Mouse (Mus musculus) gastrocnemius, postnatal 4 days (tissue): ENCODE data around the gene Dpm3. TPM values are rescaled to one million over a fixed set of nuclear protein-coding genes. Genes with fewer than 3 reads are reported as not detected.

Source experiments
- DNase-seq, 2 experiments: peaks; one replicate each; pipeline ENCODE4 v3.0.0; 2021 to 2022; ENCODE audit warnings: low spot score in 2 of 2, mixed read lengths in 2 of 2
- total RNA-seq, 2 experiments: library from RNA; stranded (reverse); gene quantifications; 2 replicates each; pipeline ENCODE4 v1.2.3; 2021

Dpm3 gene
- total RNA-seq, 2 experiments from 2014 or later: 61.2 to 62.8 TPM

DNA sequence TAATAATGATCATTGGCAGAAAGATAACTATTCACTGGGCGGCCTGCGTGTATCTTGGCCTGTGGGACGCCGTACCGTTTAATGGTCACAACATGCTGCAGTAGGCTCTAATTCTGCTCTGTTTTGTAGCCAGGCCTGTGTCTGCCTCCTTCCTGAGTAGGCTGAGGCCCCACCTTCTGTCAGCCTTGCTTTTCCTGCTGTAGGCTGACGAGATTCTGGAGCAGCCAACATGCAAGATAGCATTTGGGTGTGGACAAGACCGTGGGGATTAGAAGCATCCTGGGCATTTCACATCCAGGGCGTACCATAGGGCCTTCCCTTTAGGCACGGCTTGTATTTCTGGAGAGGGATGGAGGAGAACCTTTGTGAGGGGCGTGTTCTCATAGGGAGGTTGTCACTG is 3.3 kb downstream of the Dpm3 start:
- DNase-seq: no peak

- peak in 1 of 2 experiments; percentile 75 for DNase-seq
Observed at GRCm38 (mm10) chr3:89266439-89266893, 7.3 kb downstream of the Dpm3 start.

DNA sequence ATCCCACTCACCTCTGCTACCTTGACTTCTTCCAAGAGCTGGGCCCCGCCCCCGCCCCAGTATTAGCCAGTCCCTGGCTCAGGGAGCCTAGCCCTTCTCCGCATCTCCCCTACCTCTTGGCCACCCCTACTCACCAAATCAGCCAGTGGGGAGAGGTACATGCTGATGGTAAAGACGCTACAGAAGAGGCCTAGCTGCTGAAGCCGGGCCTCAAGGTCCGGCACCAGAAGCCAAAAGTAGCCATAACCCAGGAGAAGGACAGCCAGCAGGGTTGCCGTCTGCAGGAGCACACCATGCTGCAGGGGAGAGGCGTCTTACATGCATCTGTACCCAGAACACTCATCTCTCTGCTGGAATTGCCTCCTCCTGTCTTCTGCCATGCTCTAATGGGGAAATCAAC is 9.8 kb downstream of the Dpm3 start:
- DNase-seq: no peak

- DNase-seq: peak; percentile 85 to 91
Observed at GRCm38 (mm10) chr3:89270051-89270755, 11.0 kb downstream of the Dpm3 start, which contains the start of gene Slc50a1. Slc50a1 (minus strand) TSS chr3:89270570.

DNA sequence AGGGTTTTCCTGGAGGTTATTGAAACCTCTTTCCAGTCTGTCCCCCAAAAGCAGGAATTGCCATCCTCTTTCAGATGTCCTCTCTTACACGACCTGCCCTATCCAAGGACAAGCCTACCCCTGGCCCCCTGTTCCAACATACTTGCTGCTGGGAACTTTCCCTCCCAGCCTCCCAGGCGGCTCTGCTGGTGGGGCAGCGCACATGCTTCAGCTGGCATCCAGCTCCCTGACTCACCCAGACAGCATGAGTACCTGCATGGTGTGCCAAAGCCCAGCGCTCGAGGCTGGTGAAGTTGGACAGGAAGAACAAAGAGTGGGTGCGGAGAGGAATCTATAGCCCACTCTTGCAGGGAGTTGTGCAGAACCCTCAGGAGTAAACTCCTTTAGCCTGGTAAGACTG is 11.7 kb downstream of the Dpm3 start:
- peak in 1 of 2 experiments; percentile 37 for DNase-seq

- DNase-seq: no peak
Observed at GRCm38 (mm10) chr3:89271760-89272159, 12.6 kb downstream of the Dpm3 start.

DNA sequence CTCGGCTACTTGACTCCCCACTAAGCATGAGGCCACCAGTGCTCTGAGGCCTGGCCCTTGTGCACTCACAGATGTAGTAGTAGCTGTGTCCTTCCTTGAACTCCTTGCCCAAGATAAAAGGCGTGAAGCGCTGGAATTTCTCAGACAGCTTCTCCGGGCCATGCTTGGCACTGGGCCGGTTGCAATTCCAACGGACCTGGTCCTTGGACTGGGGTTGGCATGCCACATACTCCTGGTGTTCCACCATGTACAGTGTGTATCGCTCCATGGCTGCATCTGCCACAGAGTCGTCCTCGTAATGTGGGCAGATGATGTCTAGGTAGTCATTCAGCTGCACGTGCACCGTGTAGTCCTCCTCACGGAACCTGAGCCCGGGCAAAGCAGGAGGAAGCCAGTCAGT is 16.9 kb downstream of the Dpm3 start:
- DNase-seq: no peak

GRCm38 (mm10) chr3:89277281-89278021 is 18.3 kb downstream of the Dpm3 start:
- no peak for DNase-seq

GRCm38 (mm10) chr3:89278107-89278506 is 18.9 kb downstream of the Dpm3 start:
- DNase-seq: no peak

DNA sequence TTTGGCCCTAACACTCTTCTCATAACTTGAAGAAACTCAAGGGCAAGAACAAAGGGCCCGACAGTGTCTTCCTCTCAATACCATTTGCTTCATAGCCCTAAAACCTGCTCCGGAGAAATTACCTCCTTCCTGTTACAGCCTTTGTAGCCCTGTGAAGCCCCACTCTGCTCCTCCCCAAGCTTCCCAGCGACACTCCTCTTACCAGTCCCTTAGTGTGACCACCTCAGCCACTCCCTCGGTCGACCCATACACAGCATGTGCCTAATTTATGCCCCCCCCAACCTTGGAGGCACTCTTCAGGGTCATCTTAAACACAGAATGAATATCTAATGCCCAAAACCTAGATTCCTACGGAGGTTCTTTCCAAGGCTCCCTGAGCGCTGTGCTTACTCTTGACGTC is 19.5 kb downstream of the Dpm3 start:
- no peak for DNase-seq

GRCm38 (mm10) chr3:89279153-89279890 is 20.2 kb downstream of the Dpm3 start:
- peak; percentile 61 to 76 for DNase-seq

GRCm38 (mm10) chr3:89280050-89280605 is 21.0 kb downstream of the Dpm3 start:
- DNase-seq: no peak

GRCm38 (mm10) chr3:89280606-89281511 is 21.7 kb downstream of the Dpm3 start, which contains the start of gene Efna1:
Efna1 (minus strand) TSS chr3:89281142.
- DNase-seq: peak; percentile 35 to 60

GRCm38 (mm10) chr3:89281579-89282290 is 22.6 kb downstream of the Dpm3 start:
- DNase-seq: peak; percentile 80 to 83

GRCm38 (mm10) chr3:89282291-89282643 is 23.1 kb downstream of the Dpm3 start:
- no peak for DNase-seq

DNA sequence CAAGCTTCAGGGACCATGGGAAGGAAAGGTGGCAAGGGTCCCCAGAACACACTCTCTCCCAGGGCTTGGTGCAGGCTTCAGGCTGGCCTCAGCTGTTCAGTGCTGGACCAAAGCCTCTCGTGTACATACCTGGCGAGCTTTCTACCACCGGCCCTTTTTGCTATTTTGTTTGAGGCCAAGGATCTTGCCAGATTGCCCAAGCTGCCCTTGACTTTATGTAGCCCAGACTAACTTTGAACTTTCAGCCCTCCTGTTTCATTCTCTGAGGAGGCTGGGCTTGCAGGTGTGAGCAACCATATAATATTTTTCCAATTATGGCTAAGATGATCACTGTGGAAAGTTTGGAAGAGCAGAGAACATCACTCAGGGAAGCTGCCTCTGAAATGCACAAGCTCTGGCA is 25.1 kb downstream of the Dpm3 start:
- DNase-seq: no peak

GRCm38 (mm10) chr3:89285526-89285925 is 26.4 kb downstream of the Dpm3 start:
- no peak for DNase-seq

- no peak for DNase-seq
Observed at GRCm38 (mm10) chr3:89287286-89287685, 28.1 kb downstream of the Dpm3 start.

- DNase-seq: no peak
Observed at GRCm38 (mm10) chr3:89288503-89288928, 29.4 kb downstream of the Dpm3 start.

GRCm38 (mm10) chr3:89291874-89292273 is 32.7 kb downstream of the Dpm3 start:
- DNase-seq: no peak
